Mouse (Mus musculus) lung, adult 2 months (tissue): ENCODE measurements around the gene Actr10.

ENCODE experiments used
- CTCF ChIP-seq: fragments of 200-500 bp; IDR thresholded peaks from 2 replicates; pipeline ENCODE4 v1.5.1; 2011; ENCODE audit warnings: mild to moderate bottlenecking, low read length, control low read depth; ENCODE audit not compliant: insufficient read depth
- POLR2A ChIP-seq: fragments of 200-500 bp; IDR thresholded peaks from 2 replicates; pipeline ENCODE4 v1.6.1; 2011; ENCODE audit warnings: low read depth, mild to moderate bottlenecking, control low read depth, low read length, borderline replicate concordance; ENCODE audit errors: extremely low read depth

DNA sequence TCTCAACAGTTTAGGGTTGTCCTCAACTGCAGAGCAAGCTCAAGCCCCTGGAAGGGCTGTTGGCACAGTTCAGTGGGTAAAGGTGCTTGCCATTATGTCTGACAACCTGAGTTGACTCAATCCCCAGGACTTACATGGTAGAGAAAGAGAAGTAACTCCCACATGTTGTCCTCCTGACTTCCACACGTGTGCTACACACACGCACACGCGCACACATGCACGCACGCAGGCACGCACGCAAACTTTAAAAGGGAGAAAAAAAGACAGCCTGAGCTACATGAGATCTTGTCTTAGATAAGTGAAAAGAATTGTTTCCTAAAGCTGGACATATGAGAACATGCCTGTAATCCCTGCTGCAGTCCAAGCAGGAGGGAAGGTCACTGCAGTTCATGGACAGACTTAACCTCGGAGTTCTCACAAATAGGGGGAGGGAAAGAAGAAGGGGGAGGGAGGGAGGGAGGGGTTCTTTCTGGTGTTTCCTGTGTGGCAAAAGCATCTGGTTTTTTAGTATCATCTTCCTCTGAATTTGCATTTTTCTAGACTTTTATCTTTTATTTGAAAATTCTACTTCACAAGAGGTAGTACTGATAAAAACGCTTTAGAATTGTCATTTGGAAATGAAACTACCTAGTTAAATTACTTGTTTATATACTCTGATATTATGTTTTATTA is 9.1 kb downstream of the Actr10 start:
- TF ChIP-seq POLR2A (no peak), CTCF (no peak)
